Mouse (Mus musculus): Measurements from ENCODE around the gene Vac14. TPM values are rescaled to one million over a fixed set of nuclear protein-coding genes. Genes with fewer than 3 reads are reported as not detected.

The Vac14 gene
- total RNA-seq, 1 experiment: 33.1 TPM

DNA sequence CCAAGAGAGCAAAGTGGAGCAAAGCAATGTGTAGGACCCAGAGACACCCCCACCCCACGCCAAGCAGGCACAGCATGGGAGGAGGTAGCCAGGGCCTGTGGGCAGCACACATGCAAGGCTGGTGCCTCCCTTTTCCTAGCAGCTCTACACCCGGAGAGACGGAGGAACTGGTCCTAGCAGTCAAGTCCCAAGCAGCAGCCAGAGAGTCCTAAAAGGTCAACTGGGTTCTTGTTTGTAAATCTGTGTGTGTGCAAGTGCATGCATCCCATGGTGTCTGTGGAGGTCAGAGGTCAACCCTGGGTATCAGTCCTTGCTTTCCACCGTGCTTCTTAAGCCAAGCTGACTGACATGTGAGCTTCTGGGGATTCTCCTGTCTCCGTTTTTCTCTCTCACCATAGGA lies 75.8 kb downstream of the Vac14 start:
- in situ Hi-C loops (cut with MboI; ENCODE audit: low sequenced_read_pairs in 2 of 2, unreplicated experiment in 2 of 2): no loop called here
- no peak for DNase-seq (ENCODE audit: low read depth, low spot score)
- H3K4me3 ChIP-seq (ENCODE audit: insufficient read depth in 1 of 2, low read depth in 1 of 2, low read length in 2 of 2, poor library complexity in 1 of 2, severe bottlenecking in 1 of 2): no peak overlapping the region
- no peak for TF ChIP-seq CHD2 (IDR thresholded peaks at IDR 0.05; ENCODE audit: low read depth, low read length)
- TF ChIP-seq MAFK (IDR thresholded peaks at IDR 0.05; ENCODE audit: insufficient read depth, low read depth, low read length): no peak
- TF ChIP-seq HCFC1 (IDR thresholded peaks at IDR 0.05; ENCODE audit: borderline replicate concordance, insufficient read depth, low read length): no peak
- TF ChIP-seq ZNF384 (IDR thresholded peaks at IDR 0.05; ENCODE audit: low read depth, low read length): no peak
- TF ChIP-seq ZC3H11A (IDR thresholded peaks at IDR 0.05; ENCODE audit: borderline replicate concordance, low read depth, low read length): no peak
- no peak overlapping the region for H3K27ac ChIP-seq (ENCODE audit: insufficient read depth, low read depth, low read length, poor library complexity, severe bottlenecking)
- no peaks in the 10 kb centered on the region for H3K9me3 ChIP-seq (ENCODE audit: control insufficient read depth, insufficient read depth, low read depth, low read length)
- no peak overlapping the region for H3K9ac ChIP-seq (ENCODE audit: insufficient read depth, low read depth, low read length, poor library complexity, severe bottlenecking)
- H3K4me1 ChIP-seq (ENCODE audit: control insufficient read depth in 2 of 2, insufficient read depth in 2 of 2, low read length in 2 of 2, poor library complexity in 1 of 2): no peaks in the 10 kb centered on the region
- peaks cover 27% of the 10 kb centered on the region for H3K36me3 ChIP-seq (ENCODE audit: control insufficient read depth, insufficient read depth, low read length, poor library complexity, severe bottlenecking)

DNA sequence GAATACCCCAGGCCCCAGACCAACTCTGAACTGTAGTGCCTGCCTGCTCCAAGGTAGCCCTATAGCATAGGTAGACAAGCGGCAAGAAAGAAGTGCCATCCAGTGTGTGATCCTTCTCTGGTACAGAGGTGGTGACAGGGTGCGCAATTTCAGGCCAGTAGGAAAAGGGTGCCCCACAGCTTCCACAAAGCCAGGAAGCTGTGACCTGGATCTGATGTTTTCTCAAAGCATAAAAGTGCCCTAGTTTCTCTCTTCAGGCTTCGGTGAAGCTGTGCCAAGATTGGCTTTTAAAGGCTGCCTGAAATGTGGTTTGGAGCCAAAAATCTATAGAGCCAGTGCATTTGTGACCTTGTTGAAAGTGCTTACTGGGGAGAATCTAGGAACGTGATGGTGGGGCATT lies 76.4 kb downstream of the Vac14 start:
- DNase-seq (ENCODE audit: low read depth, low spot score): no peak
- Histone ChIP-seq H3K4me3 (ENCODE audit: insufficient read depth in 1 of 2, low read depth in 1 of 2, low read length in 2 of 2, poor library complexity in 1 of 2, severe bottlenecking in 1 of 2) (no peak overlapping the region), H3K9me3 (ENCODE audit: control insufficient read depth, insufficient read depth, low read depth, low read length) (no peaks in the 10 kb centered on the region), H3K36me3 (ENCODE audit: control insufficient read depth, insufficient read depth, low read length, poor library complexity, severe bottlenecking) (peaks cover 28% of the 10 kb centered on the region), H3K27ac (ENCODE audit: insufficient read depth, low read depth, low read length, poor library complexity, severe bottlenecking) (no peak overlapping the region), H3K4me1 (ENCODE audit: control insufficient read depth in 2 of 2, insufficient read depth in 2 of 2, low read length in 2 of 2, poor library complexity in 1 of 2) (no peaks in the 10 kb centered on the region), H3K9ac (ENCODE audit: insufficient read depth, low read depth, low read length, poor library complexity, severe bottlenecking) (no peak overlapping the region)
- in situ Hi-C loops (cut with MboI; ENCODE audit: low sequenced_read_pairs in 2 of 2, unreplicated experiment in 2 of 2): no loop called here
- TF ChIP-seq CHD2 (IDR thresholded peaks at IDR 0.05; ENCODE audit: low read depth, low read length) (no peak), ZC3H11A (IDR thresholded peaks at IDR 0.05; ENCODE audit: borderline replicate concordance, low read depth, low read length) (no peak), ZNF384 (IDR thresholded peaks at IDR 0.05; ENCODE audit: low read depth, low read length) (no peak), MAFK (IDR thresholded peaks at IDR 0.05; ENCODE audit: insufficient read depth, low read depth, low read length) (no peak), HCFC1 (IDR thresholded peaks at IDR 0.05; ENCODE audit: borderline replicate concordance, insufficient read depth, low read length) (no peak)

DNA sequence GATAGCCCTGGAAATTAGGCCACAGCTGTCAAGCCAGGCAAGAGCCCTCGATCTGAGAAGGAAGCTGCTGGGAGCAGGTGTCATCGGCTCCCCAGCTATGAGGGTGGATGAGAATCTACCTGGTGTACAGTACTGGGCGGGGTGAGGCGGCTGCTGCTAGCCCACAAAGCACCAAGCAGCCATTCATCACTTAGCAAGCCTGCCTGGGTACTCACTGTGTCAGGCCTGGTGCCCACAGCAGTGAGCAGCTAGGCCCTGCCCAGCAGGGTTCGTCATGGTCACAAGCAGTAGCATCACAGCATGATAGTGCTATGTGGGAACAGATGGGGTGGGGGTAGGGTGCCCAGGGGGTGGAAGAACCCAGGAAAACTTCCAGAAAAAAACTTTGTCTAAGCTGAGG lies 77.0 kb downstream of the Vac14 start:
- TF ChIP-seq ZC3H11A (IDR thresholded peaks at IDR 0.05; ENCODE audit: borderline replicate concordance, low read depth, low read length) (no peak), ZNF384 (IDR thresholded peaks at IDR 0.05; ENCODE audit: low read depth, low read length) (no peak), HCFC1 (IDR thresholded peaks at IDR 0.05; ENCODE audit: borderline replicate concordance, insufficient read depth, low read length) (no peak), MAFK (IDR thresholded peaks at IDR 0.05; ENCODE audit: insufficient read depth, low read depth, low read length) (no peak)
- in situ Hi-C loops (cut with MboI; ENCODE audit: low sequenced_read_pairs in 2 of 2, unreplicated experiment in 2 of 2): no loop called here
- Histone ChIP-seq H3K4me3 (ENCODE audit: insufficient read depth in 1 of 2, low read depth in 1 of 2, low read length in 2 of 2, poor library complexity in 1 of 2, severe bottlenecking in 1 of 2) (no peak overlapping the region), H3K9me3 (ENCODE audit: control insufficient read depth, insufficient read depth, low read depth, low read length) (no peaks in the 10 kb centered on the region), H3K4me1 (ENCODE audit: control insufficient read depth in 2 of 2, insufficient read depth in 2 of 2, low read length in 2 of 2, poor library complexity in 1 of 2) (no peaks in the 10 kb centered on the region), H3K36me3 (ENCODE audit: control insufficient read depth, insufficient read depth, low read length, poor library complexity, severe bottlenecking) (peaks cover 30% of the 10 kb centered on the region), H3K27ac (ENCODE audit: insufficient read depth, low read depth, low read length, poor library complexity, severe bottlenecking) (no peak overlapping the region), H3K9ac (ENCODE audit: insufficient read depth, low read depth, low read length, poor library complexity, severe bottlenecking) (no peak overlapping the region)
- DNase-seq (ENCODE audit: low read depth, low spot score): no peak

DNA sequence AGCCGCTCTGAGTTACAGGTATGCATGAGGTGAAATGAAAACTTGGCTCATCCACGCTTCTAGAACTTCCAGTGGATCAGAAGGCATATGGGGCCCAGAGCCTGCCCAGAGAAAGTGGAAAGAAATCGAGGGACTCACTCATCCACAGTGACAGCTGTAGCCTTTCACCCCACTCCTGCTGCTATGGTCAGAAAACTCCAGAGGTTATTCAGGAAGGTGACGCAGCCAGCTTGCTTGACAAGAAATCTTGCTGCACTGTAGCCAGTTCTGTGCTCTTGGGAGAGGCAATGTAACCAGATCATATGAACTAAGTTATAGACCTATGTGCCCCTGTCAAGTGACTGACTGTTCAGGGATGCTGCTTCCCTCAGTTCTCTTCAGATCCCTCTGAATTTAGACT lies 77.7 kb downstream of the Vac14 start:
- Histone ChIP-seq H3K4me3 (ENCODE audit: insufficient read depth in 1 of 2, low read depth in 1 of 2, low read length in 2 of 2, poor library complexity in 1 of 2, severe bottlenecking in 1 of 2) (no peak overlapping the region), H3K36me3 (ENCODE audit: control insufficient read depth, insufficient read depth, low read length, poor library complexity, severe bottlenecking) (peaks cover 30% of the 10 kb centered on the region), H3K27ac (ENCODE audit: insufficient read depth, low read depth, low read length, poor library complexity, severe bottlenecking) (no peak overlapping the region), H3K9me3 (ENCODE audit: control insufficient read depth, insufficient read depth, low read depth, low read length) (no peaks in the 10 kb centered on the region), H3K4me1 (ENCODE audit: control insufficient read depth in 2 of 2, insufficient read depth in 2 of 2, low read length in 2 of 2, poor library complexity in 1 of 2) (no peaks in the 10 kb centered on the region), H3K9ac (ENCODE audit: insufficient read depth, low read depth, low read length, poor library complexity, severe bottlenecking) (no peak overlapping the region)
- no peak for DNase-seq (ENCODE audit: low read depth, low spot score)
- in situ Hi-C loops (cut with MboI; ENCODE audit: low sequenced_read_pairs in 2 of 2, unreplicated experiment in 2 of 2): no loop called here
- no peak for TF ChIP-seq MAFK (IDR thresholded peaks at IDR 0.05; ENCODE audit: insufficient read depth, low read depth, low read length)
- TF ChIP-seq HCFC1 (IDR thresholded peaks at IDR 0.05; ENCODE audit: borderline replicate concordance, insufficient read depth, low read length): no peak
- no peak for TF ChIP-seq ZNF384 (IDR thresholded peaks at IDR 0.05; ENCODE audit: low read depth, low read length)
- TF ChIP-seq ZC3H11A (IDR thresholded peaks at IDR 0.05; ENCODE audit: borderline replicate concordance, low read depth, low read length): no peak
- TF ChIP-seq CHD2 (IDR thresholded peaks at IDR 0.05; ENCODE audit: low read depth, low read length): no peak

DNA sequence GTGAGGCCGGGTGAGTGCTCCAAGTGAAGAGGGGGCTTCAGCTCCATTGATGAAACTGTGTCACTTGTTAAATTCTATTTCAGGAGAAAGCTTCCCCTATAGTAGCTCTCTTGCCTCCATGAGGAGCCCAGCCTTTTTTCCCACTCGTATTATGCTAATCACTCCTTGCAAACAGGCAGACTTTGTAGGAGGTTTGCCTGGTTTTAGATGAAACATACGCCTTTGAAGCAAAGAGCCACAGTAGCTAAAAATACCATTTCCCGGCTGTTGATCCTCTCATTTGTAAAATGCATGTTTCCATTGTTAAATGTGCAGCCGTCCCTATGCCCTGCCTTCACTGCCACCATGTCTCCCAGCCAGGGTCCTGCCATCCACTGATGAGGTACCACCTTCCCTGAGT lies 79.2 kb downstream of the Vac14 start:
- DNase-seq (ENCODE audit: low read depth, low spot score): no peak
- no peaks in the 10 kb centered on the region for H3K9me3 ChIP-seq (ENCODE audit: control insufficient read depth, insufficient read depth, low read depth, low read length)
- H3K27ac ChIP-seq (ENCODE audit: insufficient read depth, low read depth, low read length, poor library complexity, severe bottlenecking): no peak overlapping the region
- in situ Hi-C loops (cut with MboI; ENCODE audit: low sequenced_read_pairs in 2 of 2, unreplicated experiment in 2 of 2): no loop called here
- H3K9ac ChIP-seq (ENCODE audit: insufficient read depth, low read depth, low read length, poor library complexity, severe bottlenecking): no peak overlapping the region
- no peak for TF ChIP-seq MAFK (IDR thresholded peaks at IDR 0.05; ENCODE audit: insufficient read depth, low read depth, low read length)
- TF ChIP-seq ZC3H11A (IDR thresholded peaks at IDR 0.05; ENCODE audit: borderline replicate concordance, low read depth, low read length): no peak
- TF ChIP-seq HCFC1 (IDR thresholded peaks at IDR 0.05; ENCODE audit: borderline replicate concordance, insufficient read depth, low read length): no peak
- no peak for TF ChIP-seq ZNF384 (IDR thresholded peaks at IDR 0.05; ENCODE audit: low read depth, low read length)
- no peak for TF ChIP-seq CHD2 (IDR thresholded peaks at IDR 0.05; ENCODE audit: low read depth, low read length)
- no peak overlapping the region for H3K4me3 ChIP-seq (ENCODE audit: insufficient read depth in 1 of 2, low read depth in 1 of 2, low read length in 2 of 2, poor library complexity in 1 of 2, severe bottlenecking in 1 of 2)
- peaks cover 34% of the 10 kb centered on the region for H3K36me3 ChIP-seq (ENCODE audit: control insufficient read depth, insufficient read depth, low read length, poor library complexity, severe bottlenecking)
- no peaks in the 10 kb centered on the region for H3K4me1 ChIP-seq (ENCODE audit: control insufficient read depth in 2 of 2, insufficient read depth in 2 of 2, low read length in 2 of 2, poor library complexity in 1 of 2)
